Mouse (Mus musculus): ENCODE results near the gene Gid8. TPM values are rescaled to one million over a fixed set of nuclear protein-coding genes. Genes with fewer than 3 reads are reported as not detected.

Gid8 gene
- polyA plus RNA-seq, 1 experiment from 2014 or later: 66.0 TPM

DNA sequence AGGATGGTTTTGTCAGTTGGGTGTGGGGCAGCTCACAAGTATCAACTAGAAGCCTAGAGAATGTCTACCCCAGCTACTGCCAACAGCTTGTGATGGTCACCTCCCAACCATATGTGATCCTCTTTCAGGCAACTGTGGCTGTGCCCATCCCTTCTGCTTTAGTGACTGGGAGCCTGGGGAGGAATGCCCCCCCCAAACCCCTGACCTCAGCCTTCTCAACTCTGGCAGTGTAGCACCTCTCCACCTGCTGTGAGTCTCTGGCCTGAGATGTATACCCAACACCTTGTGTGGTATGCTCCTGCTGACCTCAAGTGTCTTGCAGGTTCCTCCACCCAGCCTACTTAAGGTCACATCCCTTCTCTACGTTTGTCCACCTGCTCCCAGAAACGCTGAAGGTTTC, 13.9 kb downstream of the Gid8 start:
- DNase-seq (ENCODE audit: low spot score) (no peak), ATAC-seq (ENCODE audit: insufficient read depth, low FRiP score, low TSS enrichment) (no peak)
- Histone ChIP-seq H3K4me1 (ENCODE audit: control insufficient read depth, insufficient read depth, low read length) (no peaks in the 10 kb centered on the region), H3K36me3 (ENCODE audit: control insufficient read depth, insufficient read depth, low read length) (peaks cover 11% of the 10 kb centered on the region), H3K9me3 (ENCODE audit: control insufficient read depth, low read length) (no peaks in the 10 kb centered on the region), H3K9ac (ENCODE audit: low read length) (no peak overlapping the region), H3K4me3 (ENCODE audit: low read depth, low read length) (no peak overlapping the region), H3K27me3 (ENCODE audit: control insufficient read depth, insufficient read depth, low read length) (no peaks in the 10 kb centered on the region), H3K27ac (ENCODE audit: low read depth, low read length) (no peak overlapping the region), H3K4me2 (ENCODE audit: low read depth) (no peak overlapping the region)
- 60% methylated on average over 2 of the region's 2 CpGs for WGBS

DNA sequence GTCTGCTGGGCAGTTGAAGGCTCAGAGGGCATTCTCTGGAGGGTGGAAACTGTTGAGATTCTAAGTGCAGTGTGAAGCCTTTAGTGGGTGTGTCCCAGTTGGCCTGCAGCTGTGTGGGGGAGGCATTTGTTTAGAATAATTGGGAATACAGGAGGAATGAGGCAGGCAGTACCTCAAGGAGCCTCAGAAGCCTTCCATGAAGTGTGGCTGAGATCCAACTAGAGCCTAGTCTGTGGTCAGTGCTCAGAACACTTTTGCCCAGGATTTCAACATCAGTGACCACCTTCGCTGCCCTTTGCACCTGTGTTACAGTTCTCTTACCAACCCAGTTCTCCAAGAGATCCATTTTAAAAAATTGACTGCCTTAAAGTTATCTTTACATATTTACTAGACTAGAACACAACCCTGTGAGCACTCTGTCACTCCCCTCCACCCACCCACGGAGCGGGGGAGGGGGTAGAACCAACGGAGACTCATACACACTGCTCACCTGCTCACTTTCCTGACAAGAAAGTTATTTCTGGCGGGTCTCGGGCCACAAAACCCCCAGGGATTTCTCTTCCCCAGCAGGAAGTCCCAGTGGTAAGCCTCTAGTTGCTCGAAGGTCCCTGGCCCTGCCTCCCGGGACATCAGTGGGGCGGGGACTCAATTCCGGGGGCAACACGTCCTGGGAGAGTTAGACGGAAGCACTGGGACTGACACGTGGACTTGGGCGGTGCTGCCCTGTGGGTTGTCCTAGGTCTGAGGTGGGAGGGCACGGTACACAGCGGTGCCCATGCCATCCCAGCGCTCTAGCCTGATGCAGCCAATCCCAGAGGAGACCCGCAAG, 14.9 kb downstream of the Gid8 start, which contains the start of gene Slc17a9:
TSS of gene Slc17a9 (plus strand) at position 679 of the 829 bp plus-strand sequence.
- Histone ChIP-seq H3K4me1 (ENCODE audit: control insufficient read depth, insufficient read depth, low read length) (no peaks in the 10 kb centered on the region), H3K27ac (ENCODE audit: low read depth, low read length) (no peak within 1 kb of the TSS), H3K36me3 (ENCODE audit: control insufficient read depth, insufficient read depth, low read length) (peaks cover 9% of the 10 kb centered on the region), H3K9me3 (ENCODE audit: control insufficient read depth, low read length) (no peaks in the 10 kb centered on the region), H3K9ac (ENCODE audit: low read length) (no peak within 1 kb of the TSS), H3K4me2 (ENCODE audit: low read depth) (no peak within 1 kb of the TSS), H3K4me3 (ENCODE audit: low read depth, low read length) (no peak within 1 kb of the TSS), H3K27me3 (ENCODE audit: control insufficient read depth, insufficient read depth, low read length) (no peaks in the 10 kb centered on the region)
- 5% methylated on average over 18 of the region's 18 CpGs for WGBS
- DNase-seq (ENCODE audit: low spot score): no peak
- no peak for ATAC-seq (ENCODE audit: insufficient read depth, low FRiP score, low TSS enrichment)

DNA sequence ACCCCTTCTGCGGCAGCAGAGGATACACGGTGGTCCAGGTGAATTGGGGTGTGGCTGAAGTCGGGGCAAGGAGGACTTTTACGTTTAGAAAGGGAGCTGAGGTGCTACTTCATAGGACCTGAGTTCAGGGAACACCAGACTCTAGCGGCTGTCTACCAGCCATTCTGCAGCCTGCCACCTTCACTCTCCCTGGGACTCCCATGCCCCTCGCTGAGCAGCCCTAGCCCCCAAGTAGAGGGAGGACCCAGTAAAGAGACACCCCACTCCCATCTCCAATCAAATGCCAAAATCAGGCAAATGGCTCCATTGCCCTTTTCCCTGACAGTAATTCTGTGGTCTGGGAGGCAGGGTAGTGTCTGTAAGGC, 15.5 kb downstream of the Gid8 start:
- no peak for DNase-seq (ENCODE audit: low spot score)
- ATAC-seq (ENCODE audit: insufficient read depth, low FRiP score, low TSS enrichment): no peak

GRCm38 (mm10) chr2:180725856-180726629, 16.1 kb downstream of the Gid8 start:
- Histone ChIP-seq H3K4me3 (ENCODE audit: low read depth, low read length) (no peak overlapping the region), H3K27ac (ENCODE audit: low read depth, low read length) (no peak overlapping the region), H3K36me3 (ENCODE audit: control insufficient read depth, insufficient read depth, low read length) (peaks cover 9% of the 10 kb centered on the region), H3K4me1 (ENCODE audit: control insufficient read depth, insufficient read depth, low read length) (no peaks in the 10 kb centered on the region), H3K9ac (ENCODE audit: low read length) (no peak overlapping the region), H3K9me3 (ENCODE audit: control insufficient read depth, low read length) (no peaks in the 10 kb centered on the region), H3K27me3 (ENCODE audit: control insufficient read depth, insufficient read depth, low read length) (no peaks in the 10 kb centered on the region), H3K4me2 (ENCODE audit: low read depth) (no peak overlapping the region)
- whole genome bisulfite sequencing: 44% methylated on average over 8 of the region's 8 CpGs
- DNase-seq (ENCODE audit: low spot score) (no peak), ATAC-seq (ENCODE audit: insufficient read depth, low FRiP score, low TSS enrichment) (no peak)

More for the DNA sequence above, 15.5 kb downstream of the Gid8 start:
- Histone ChIP-seq H3K4me3 (ENCODE audit: low read depth, low read length) (no peak overlapping the region), H3K4me2 (ENCODE audit: low read depth) (no peak overlapping the region), H3K4me1 (ENCODE audit: control insufficient read depth, insufficient read depth, low read length) (no peaks in the 10 kb centered on the region), H3K9me3 (ENCODE audit: control insufficient read depth, low read length) (no peaks in the 10 kb centered on the region), H3K27ac (ENCODE audit: low read depth, low read length) (no peak overlapping the region), H3K9ac (ENCODE audit: low read length) (no peak overlapping the region), H3K36me3 (ENCODE audit: control insufficient read depth, insufficient read depth, low read length) (peaks cover 9% of the 10 kb centered on the region), H3K27me3 (ENCODE audit: control insufficient read depth, insufficient read depth, low read length) (no peaks in the 10 kb centered on the region)
- WGBS: 5% methylated on average over 6 of the region's 6 CpGs

DNA sequence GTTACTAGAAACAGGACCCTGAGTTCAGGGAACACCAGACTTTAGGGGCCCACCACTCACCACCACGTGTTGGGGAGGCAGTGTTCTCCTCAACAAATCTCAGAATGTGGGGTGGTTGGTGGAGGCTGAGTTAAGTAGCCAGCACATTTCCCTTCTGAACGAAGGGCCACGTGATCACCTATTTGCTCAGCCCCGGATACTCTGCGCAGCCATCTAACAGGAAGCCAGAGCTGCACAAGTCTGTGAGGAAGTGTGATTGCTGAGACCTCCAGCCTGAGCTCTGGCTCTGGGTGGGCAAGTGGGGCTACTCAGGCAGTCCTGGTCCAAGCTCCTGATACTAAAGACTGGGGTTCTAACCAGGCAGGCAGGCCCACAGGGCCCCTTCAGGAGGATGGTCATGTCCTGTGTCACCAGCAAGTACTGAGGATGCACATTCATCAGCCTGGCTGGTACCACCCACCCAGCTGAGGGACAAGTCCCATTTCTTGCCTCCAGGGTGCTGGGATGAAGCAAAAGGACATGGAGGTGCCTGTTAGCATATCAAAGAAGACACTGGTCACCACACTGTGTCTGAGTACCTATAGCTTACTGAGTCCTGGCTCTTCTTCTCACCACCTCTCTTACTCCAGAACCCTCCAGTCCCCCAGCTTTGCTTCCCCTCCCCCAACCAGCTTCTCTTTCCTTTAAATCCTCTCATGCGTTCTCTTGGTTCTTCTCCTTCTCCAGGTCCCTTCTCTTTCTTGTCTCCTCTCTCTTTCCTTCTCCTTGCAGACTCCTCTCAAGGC, 16.9 kb downstream of the Gid8 start:
- Histone ChIP-seq H3K4me2 (ENCODE audit: low read depth) (no peak overlapping the region), H3K9me3 (ENCODE audit: control insufficient read depth, low read length) (no peaks in the 10 kb centered on the region), H3K9ac (ENCODE audit: low read length) (no peak overlapping the region), H3K4me3 (ENCODE audit: low read depth, low read length) (no peak overlapping the region), H3K27me3 (ENCODE audit: control insufficient read depth, insufficient read depth, low read length) (no peaks in the 10 kb centered on the region), H3K27ac (ENCODE audit: low read depth, low read length) (no peak overlapping the region), H3K4me1 (ENCODE audit: control insufficient read depth, insufficient read depth, low read length) (no peaks in the 10 kb centered on the region), H3K36me3 (ENCODE audit: control insufficient read depth, insufficient read depth, low read length) (peaks cover 8% of the 10 kb centered on the region)
- DNase-seq (ENCODE audit: low spot score) (no peak), ATAC-seq (ENCODE audit: insufficient read depth, low FRiP score, low TSS enrichment) (no peak)
- 78% methylated on average over 6 of the region's 6 CpGs for WGBS

DNA sequence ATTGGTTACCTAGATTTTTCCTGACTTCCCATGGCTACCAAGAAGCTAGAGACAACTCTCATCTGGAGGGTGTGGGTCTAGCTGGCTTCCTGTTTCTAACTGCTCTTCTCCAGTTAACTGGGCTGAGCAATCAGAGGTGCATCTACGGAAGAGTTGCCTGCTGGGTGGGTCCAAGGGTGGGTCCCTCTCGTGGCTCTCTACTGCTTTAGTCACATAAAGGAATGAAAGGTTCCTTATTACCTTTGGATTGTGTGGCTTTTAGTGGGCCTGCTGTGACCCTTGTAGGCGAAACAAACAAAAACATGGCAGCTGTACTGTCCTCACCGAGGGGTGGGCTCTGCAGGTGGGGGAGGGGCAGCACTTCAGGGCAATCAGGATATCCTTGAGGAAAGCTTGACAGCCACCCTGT, 17.7 kb downstream of the Gid8 start:
- Histone ChIP-seq H3K4me3 (ENCODE audit: low read depth, low read length) (no peak overlapping the region), H3K36me3 (ENCODE audit: control insufficient read depth, insufficient read depth, low read length) (peaks cover 4% of the 10 kb centered on the region; the same call in 1 of the 2 replicates), H3K4me1 (ENCODE audit: control insufficient read depth, insufficient read depth, low read length) (no peaks in the 10 kb centered on the region), H3K4me2 (ENCODE audit: low read depth) (no peak overlapping the region), H3K27me3 (ENCODE audit: control insufficient read depth, insufficient read depth, low read length) (no peaks in the 10 kb centered on the region), H3K27ac (ENCODE audit: low read depth, low read length) (no peak overlapping the region), H3K9me3 (ENCODE audit: control insufficient read depth, low read length) (no peaks in the 10 kb centered on the region), H3K9ac (ENCODE audit: low read length) (no peak overlapping the region)
- DNase-seq (ENCODE audit: low spot score): no peak
- WGBS: 47% methylated on average over 4 of the region's 4 CpGs
- ATAC-seq (ENCODE audit: insufficient read depth, low FRiP score, low TSS enrichment): no peak

- Histone ChIP-seq H3K4me3 (ENCODE audit: low read depth, low read length) (no peak overlapping the region), H3K27ac (ENCODE audit: low read depth, low read length) (no peak overlapping the region), H3K9me3 (ENCODE audit: control insufficient read depth, low read length) (no peaks in the 10 kb centered on the region), H3K4me1 (ENCODE audit: control insufficient read depth, insufficient read depth, low read length) (no peaks in the 10 kb centered on the region), H3K36me3 (ENCODE audit: control insufficient read depth, insufficient read depth, low read length) (no peaks in the 10 kb centered on the region), H3K4me2 (ENCODE audit: low read depth) (no peak overlapping the region), H3K9ac (ENCODE audit: low read length) (no peak overlapping the region), H3K27me3 (ENCODE audit: control insufficient read depth, insufficient read depth, low read length) (no peaks in the 10 kb centered on the region)
- WGBS: 70% methylated on average over 3 of the region's 3 CpGs
- ATAC-seq (ENCODE audit: insufficient read depth, low FRiP score, low TSS enrichment): no peak
- DNase-seq (ENCODE audit: low spot score): no peak
Observed at GRCm38 (mm10) chr2:180731036-180731435, 21.1 kb downstream of the Gid8 start.

GRCm38 (mm10) chr2:180731984-180732383, 22.1 kb downstream of the Gid8 start:
- Histone ChIP-seq H3K27me3 (ENCODE audit: control insufficient read depth, insufficient read depth, low read length) (no peaks in the 10 kb centered on the region), H3K27ac (ENCODE audit: low read depth, low read length) (no peak overlapping the region), H3K4me3 (ENCODE audit: low read depth, low read length) (no peak overlapping the region), H3K4me2 (ENCODE audit: low read depth) (no peak overlapping the region), H3K9me3 (ENCODE audit: control insufficient read depth, low read length) (no peaks in the 10 kb centered on the region), H3K9ac (ENCODE audit: low read length) (no peak overlapping the region), H3K4me1 (ENCODE audit: control insufficient read depth, insufficient read depth, low read length) (no peaks in the 10 kb centered on the region), H3K36me3 (ENCODE audit: control insufficient read depth, insufficient read depth, low read length) (no peaks in the 10 kb centered on the region)
- 67% methylated on average over 6 of the region's 6 CpGs for WGBS
- ATAC-seq (ENCODE audit: insufficient read depth, low FRiP score, low TSS enrichment): no peak
- DNase-seq (ENCODE audit: low spot score): no peak

Measured in neural tube, embryonic 11.5 days (tissue).